Mouse (Mus musculus): ENCODE measurements around the gene Sec61b. TPM values are rescaled to one million over a fixed set of nuclear protein-coding genes. Genes with fewer than 3 reads are reported as not detected.

The Sec61b gene
- polyA plus RNA-seq, 1 experiment = 174 TPM

DNA sequence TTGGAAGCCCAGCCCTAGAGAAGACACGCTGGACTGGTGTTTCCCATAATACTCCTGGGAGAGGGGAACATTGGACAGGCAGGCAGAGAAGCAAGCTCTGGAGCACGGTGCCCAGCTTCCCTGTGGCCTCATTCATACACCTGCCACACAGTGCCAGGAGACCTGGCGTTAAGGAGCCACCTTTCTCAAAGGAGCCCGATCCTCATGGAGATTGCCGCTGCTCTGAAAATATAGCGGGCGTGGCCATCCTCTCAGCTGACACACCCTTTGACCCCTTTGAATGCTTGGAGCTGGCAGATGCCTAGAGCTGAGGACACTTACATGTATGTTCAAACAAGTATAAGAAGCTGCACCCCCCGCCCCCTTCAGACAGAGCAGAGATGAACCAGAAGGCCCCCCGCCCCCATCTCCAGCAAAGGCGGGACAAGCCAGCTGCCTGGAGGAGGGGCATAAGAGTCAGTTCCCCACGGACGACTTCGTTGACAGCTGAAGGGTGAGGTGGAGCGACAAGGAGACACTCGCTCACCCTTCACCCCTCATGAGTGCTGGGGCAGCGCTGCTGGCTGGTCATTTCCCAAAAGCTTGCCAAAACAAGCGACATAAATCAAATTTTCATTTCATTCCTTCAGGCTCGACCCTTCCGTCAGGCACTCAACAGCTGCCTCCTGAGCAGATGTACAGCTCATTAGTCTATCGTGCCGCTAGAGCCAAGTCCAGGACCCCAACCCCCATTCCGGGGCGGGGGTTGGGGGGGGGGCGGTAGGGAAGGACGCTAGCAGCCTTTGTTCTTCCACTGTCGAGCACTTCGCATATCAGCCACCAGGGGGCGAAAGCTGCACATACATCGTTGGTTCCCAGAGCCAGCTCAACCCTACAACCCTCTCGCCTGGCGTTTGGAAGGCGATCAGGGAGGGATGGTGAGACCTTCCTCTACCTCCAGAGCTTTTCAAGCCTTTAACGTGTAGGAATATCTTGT, 36.8 kb upstream of the Sec61b start:
- no peaks in the 10 kb centered on the region for H3K4me1 ChIP-seq (ENCODE audit: control insufficient read depth, insufficient read depth, low read length)
- peak; percentile 77 for DNase-seq
- TF ChIP-seq CTCF (IDR thresholded peaks at IDR 0.05; ENCODE audit: insufficient read depth, low read length) (peak; percentile 97), POLR2A (IDR thresholded peaks at IDR 0.05; ENCODE audit: borderline replicate concordance, extremely low read depth, low read depth, low read length) (no peak)
- WGBS = 1% methylated on average over 33 of the region's 33 CpGs
- H3K4me3 ChIP-seq (replicated peaks; ENCODE audit: extremely low read depth, low read depth, low read length) = peak overlapping the region; percentile 63

DNA sequence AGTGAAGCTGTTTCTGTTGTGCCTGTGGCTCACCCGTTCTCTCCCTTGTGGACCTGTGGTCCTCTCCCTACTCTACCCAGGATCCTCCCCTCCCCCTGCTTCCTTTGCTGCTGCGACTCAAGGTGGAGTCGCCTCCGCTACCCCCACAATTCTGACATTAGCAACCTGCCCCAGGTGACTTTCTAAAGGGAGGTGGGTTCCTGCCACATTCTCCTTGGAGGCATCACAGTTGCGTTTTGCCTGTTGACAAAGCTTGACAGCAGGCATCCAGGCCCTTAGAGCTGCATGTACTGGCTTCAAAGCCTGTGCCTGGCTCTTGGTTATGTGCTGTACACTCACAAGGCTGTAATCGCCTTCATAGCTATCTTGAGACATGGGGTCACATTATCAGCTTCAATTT, 35.5 kb upstream of the Sec61b start:
- 85% methylated on average over 6 of the region's 6 CpGs for WGBS
- no peak overlapping the region for H3K4me3 ChIP-seq (replicated peaks; ENCODE audit: extremely low read depth, low read depth, low read length)
- TF ChIP-seq POLR2A (IDR thresholded peaks at IDR 0.05; ENCODE audit: borderline replicate concordance, extremely low read depth, low read depth, low read length) (no peak), CTCF (IDR thresholded peaks at IDR 0.05; ENCODE audit: insufficient read depth, low read length) (no peak)
- no peak for DNase-seq
- H3K4me1 ChIP-seq (ENCODE audit: control insufficient read depth, insufficient read depth, low read length) = no peaks in the 10 kb centered on the region

DNA sequence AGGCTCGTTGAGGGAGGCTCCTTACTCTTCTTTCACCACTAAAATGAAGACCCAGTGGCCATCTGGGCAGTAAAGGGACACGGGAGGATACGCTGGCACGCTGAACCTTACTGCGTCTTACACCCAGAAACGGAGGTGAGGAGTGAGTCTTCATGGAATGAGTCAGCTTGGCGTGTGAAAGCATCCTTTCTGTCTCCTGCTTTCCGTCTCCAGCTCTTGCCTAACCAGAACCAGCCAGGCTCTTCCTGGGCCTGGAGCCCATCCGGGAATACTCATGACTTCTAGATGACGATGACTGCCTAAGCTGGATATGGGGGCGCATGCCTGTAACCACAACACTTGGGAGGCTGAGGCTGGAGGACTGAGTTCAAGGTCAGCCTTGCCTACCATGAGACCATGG, 33.5 kb upstream of the Sec61b start:
- Histone ChIP-seq H3K4me3 (replicated peaks; ENCODE audit: extremely low read depth, low read depth, low read length) (no peak overlapping the region), H3K4me1 (ENCODE audit: control insufficient read depth, insufficient read depth, low read length) (no peaks in the 10 kb centered on the region)
- no peak for DNase-seq
- TF ChIP-seq CTCF (IDR thresholded peaks at IDR 0.05; ENCODE audit: insufficient read depth, low read length) (no peak), POLR2A (IDR thresholded peaks at IDR 0.05; ENCODE audit: borderline replicate concordance, extremely low read depth, low read depth, low read length) (no peak)
- WGBS = 88% methylated on average over 11 of the region's 11 CpGs

DNA sequence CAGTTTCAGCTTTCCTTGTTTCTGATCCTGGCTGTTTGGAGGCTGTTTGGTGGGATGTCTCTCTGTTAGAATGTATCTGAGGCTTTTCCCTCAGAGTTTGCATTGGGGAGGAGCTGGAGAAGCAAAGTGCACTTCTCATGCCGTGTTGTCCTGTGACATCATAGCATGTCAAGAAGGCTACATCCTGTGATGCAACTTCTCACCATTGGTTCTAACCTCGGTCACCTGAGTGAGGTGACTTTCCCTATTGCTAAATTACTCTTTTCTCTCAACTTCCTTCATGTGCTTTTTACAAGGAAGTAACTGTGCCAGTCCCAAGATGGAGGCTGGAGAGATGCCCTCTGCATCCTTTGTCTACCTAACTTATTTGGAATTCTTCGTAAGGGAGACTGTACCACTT, 25.9 kb upstream of the Sec61b start:
- DNase-seq = no peak
- H3K4me3 ChIP-seq (replicated peaks; ENCODE audit: extremely low read depth, low read depth, low read length) = no peak overlapping the region
- TF ChIP-seq CTCF (IDR thresholded peaks at IDR 0.05; ENCODE audit: insufficient read depth, low read length) (no peak), POLR2A (IDR thresholded peaks at IDR 0.05; ENCODE audit: borderline replicate concordance, extremely low read depth, low read depth, low read length) (no peak)
- WGBS = 77% methylated on average over 3 of the region's 3 CpGs
- no peaks in the 10 kb centered on the region for H3K4me1 ChIP-seq (ENCODE audit: control insufficient read depth, insufficient read depth, low read length)

DNA sequence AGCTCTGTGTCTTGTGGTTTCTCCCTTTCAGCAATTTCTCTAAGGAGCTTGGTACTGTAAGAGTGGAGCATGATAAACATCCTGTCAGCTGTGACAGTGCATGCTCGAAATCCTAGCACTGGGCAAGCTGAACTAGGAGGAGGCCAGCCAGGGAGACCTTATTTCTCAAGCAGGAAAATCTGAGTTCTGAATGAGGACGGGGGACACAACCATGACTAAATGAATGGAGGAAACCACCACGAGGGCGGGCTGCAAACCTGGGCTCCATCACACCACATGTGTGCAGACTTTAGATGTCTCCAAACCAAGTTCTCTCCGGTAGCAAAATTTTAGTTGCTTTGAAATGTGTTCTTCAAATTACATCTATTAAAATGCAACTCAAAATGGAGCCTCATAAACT, 25.3 kb upstream of the Sec61b start:
- TF ChIP-seq CTCF (IDR thresholded peaks at IDR 0.05; ENCODE audit: insufficient read depth, low read length) (no peak), POLR2A (IDR thresholded peaks at IDR 0.05; ENCODE audit: borderline replicate concordance, extremely low read depth, low read depth, low read length) (no peak)
- no peaks in the 10 kb centered on the region for H3K4me1 ChIP-seq (ENCODE audit: control insufficient read depth, insufficient read depth, low read length)
- no peak overlapping the region for H3K4me3 ChIP-seq (replicated peaks; ENCODE audit: extremely low read depth, low read depth, low read length)
- WGBS = 45% methylated on average over 5 of the region's 5 CpGs
- no peak for DNase-seq

DNA sequence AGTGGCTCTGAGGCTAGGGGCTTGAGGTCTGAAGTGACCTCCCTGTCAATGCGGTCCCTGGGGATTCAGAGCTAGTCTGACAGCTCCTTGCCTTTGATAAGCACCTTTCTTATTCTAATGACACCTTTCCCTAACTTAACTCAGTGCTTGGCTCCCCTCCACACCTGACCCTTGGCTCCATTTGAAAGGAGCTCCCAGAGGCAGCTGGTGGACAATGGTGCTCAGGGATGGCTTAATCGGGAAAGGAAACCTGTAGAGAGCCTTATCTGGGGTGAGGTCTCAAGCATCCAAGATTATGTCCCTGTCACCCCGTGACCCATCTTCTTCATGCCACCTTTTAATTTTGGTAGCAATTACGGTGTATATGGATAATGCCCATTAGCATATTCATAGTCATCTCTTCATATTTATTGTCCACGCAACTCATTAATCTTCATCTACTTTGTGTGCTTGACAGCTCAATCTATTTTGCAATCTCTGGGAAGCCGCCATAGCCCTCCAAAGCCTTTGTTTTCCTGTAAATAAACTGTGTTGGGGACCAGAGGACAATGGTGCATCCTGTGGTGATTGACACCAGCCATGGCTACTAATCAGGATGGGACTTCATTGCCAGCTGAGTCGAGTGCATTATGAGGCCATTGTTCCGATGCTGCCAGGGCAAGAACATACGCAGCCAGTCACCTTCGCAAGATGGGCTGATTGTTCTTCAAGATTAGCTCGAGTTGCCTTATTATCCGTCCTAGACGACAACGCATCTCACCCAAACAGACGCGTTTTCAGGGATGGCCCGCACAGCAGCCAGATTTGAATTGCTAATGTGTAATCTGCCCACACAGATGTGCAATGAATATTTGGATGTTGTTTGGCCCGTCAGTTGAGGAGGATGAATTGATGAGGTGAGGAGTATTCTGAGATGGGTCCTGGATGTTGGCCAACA, 24.6 kb upstream of the Sec61b start:
- 32% methylated on average over 18 of the region's 18 CpGs for WGBS
- no peak for DNase-seq
- Histone ChIP-seq H3K4me3 (replicated peaks; ENCODE audit: extremely low read depth, low read depth, low read length) (no peak overlapping the region), H3K4me1 (ENCODE audit: control insufficient read depth, insufficient read depth, low read length) (no peaks in the 10 kb centered on the region)
- TF ChIP-seq CTCF (IDR thresholded peaks at IDR 0.05; ENCODE audit: insufficient read depth, low read length) (no peak), POLR2A (IDR thresholded peaks at IDR 0.05; ENCODE audit: borderline replicate concordance, extremely low read depth, low read depth, low read length) (no peak)

DNA sequence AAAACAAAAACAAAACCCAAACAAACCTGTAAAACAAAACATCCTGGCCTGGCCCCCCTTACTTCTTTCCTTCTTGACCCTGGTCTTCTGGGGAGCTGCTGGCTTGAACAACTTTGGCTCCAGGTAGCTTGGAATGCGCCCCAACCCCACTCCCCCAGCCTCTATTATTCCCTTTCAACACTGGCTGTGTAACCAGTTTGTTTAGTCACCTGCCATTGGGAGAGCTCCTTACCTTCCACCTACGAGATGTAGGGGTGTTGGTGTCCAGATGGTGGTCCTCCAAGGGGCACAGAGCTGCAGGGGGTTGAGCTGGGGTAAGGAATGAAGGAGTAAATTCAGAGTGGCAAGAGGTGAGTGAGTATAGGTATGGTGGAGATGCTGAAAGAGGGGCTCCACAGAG, 7.3 kb upstream of the Sec61b start:
- Histone ChIP-seq H3K4me3 (replicated peaks; ENCODE audit: extremely low read depth, low read depth, low read length) (no peak overlapping the region), H3K4me1 (ENCODE audit: control insufficient read depth, insufficient read depth, low read length) (no peaks in the 10 kb centered on the region)
- 90% methylated on average over 2 of the region's 2 CpGs for WGBS
- no peak for TF ChIP-seq CTCF (IDR thresholded peaks at IDR 0.05; ENCODE audit: insufficient read depth, low read length)
- TF ChIP-seq POLR2A (IDR thresholded peaks at IDR 0.05; ENCODE audit: borderline replicate concordance, extremely low read depth, low read depth, low read length) = no peak
- DNase-seq = no peak

DNA sequence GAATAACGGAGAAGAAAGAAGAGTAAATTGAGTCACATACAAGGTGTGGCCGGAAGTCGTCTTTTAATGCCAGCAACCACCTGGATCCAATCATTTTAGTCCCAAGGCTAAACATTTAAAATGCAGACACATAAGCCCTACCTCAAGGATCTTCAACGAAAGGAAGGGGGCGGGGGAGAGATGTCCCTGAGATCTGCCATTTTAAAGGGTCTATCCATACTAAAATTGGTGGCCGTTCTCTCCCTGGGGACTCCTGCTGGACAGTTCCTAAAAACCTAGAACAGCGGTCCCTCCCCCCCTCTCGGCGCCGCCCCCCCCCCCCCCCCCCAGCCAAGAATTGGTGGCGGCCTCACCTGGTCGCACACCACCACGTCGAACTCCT, 881 bp upstream of the Sec61b start:
- peak overlapping the region; percentile 76 for H3K4me3 ChIP-seq (replicated peaks; ENCODE audit: extremely low read depth, low read depth, low read length)
- H3K4me1 ChIP-seq (ENCODE audit: control insufficient read depth, insufficient read depth, low read length) = peaks cover 6% of the 10 kb centered on the region
- DNase-seq = no peak
- TF ChIP-seq POLR2A (IDR thresholded peaks at IDR 0.05; ENCODE audit: borderline replicate concordance, extremely low read depth, low read depth, low read length) = no peak
- no peak for TF ChIP-seq CTCF (IDR thresholded peaks at IDR 0.05; ENCODE audit: insufficient read depth, low read length)
- 2% methylated on average over 12 of the region's 14 CpGs for WGBS

Data from lung, adult 2 months (tissue).